Mouse (Mus musculus) hindbrain, embryonic 14.5 days (tissue): ENCODE results near the gene Olfr1385. TPM values are rescaled to one million over a fixed set of nuclear protein-coding genes. Genes with fewer than 3 reads are reported as not detected.
"Not testable (repeated sequence)": the region's sequence is repeated elsewhere in the genome, so short reads cannot be mapped to it uniquely, and the experiment has no call there.

Experiments
- ATAC-seq: fragments of 200-750 bp; cut with Nextera tagmentation; 2 replicates; pipeline ENCODE4 v1.8.0; 2017; ENCODE audit warnings: moderate number of reproducible peaks, mild to moderate bottlenecking, moderate TSS enrichment, moderate library complexity; ENCODE audit not compliant: low FRiP score
- DNase-seq: peaks from one replicate; pipeline ENCODE4 v3.0.0-alpha.2; 2015; ENCODE audit warnings: low spot score
- H3K27ac ChIP-seq: fragments of 300-500 bp; sonication (generic); 2 replicates; pipeline ENCODE4 v1.5.1; 2014; ENCODE audit warnings: mild to moderate bottlenecking, moderate library complexity
- H3K27me3 ChIP-seq: fragments of 300-500 bp; sonication (generic); 2 replicates; pipeline ENCODE4 v1.6.1; 2014; ENCODE audit warnings: mild to moderate bottlenecking, low read length, mixed read lengths; ENCODE audit not compliant: control insufficient read depth, insufficient read depth
- H3K36me3 ChIP-seq: fragments of 300-500 bp; sonication (generic); replicated peaks from 2 replicates; pipeline ENCODE4 v1.6.1; 2014; ENCODE audit not compliant: control insufficient read depth, insufficient read depth
- H3K4me1 ChIP-seq: fragments of 300-500 bp; sonication (generic); replicated peaks from 2 replicates; pipeline ENCODE4 v1.6.1; 2014; ENCODE audit warnings: antibody characterized with exemption, low read length, mixed read lengths; ENCODE audit not compliant: control insufficient read depth, insufficient read depth
- H3K4me2 ChIP-seq: fragments of 300-500 bp; sonication (generic); replicated peaks from 2 replicates; pipeline ENCODE4 v1.6.1; 2014; ENCODE audit warnings: mild to moderate bottlenecking, moderate library complexity
- H3K4me3 ChIP-seq: fragments of 300-500 bp; sonication (generic); replicated peaks from 2 replicates; pipeline ENCODE4 v1.5.1; 2014; ENCODE audit warnings: mild to moderate bottlenecking, low read length
- H3K9ac ChIP-seq: fragments of 300-500 bp; sonication (generic); 2 replicates; pipeline ENCODE4 v1.6.1; 2014
- H3K9me3 ChIP-seq: fragments of 300-500 bp; sonication (generic); 2 replicates; pipeline ENCODE4 v1.6.1; 2016; ENCODE audit warnings: low read length; ENCODE audit not compliant: control insufficient read depth
- WGBS: fragments of 180-500 bp; shearing (Covaris S2); extraction: QIAGEN DNeasy Blood & Tissue Kit; methylation state at CpG from one replicate; pipeline ENCODE4 v1.1.7; 2014; 5-methylcytosine and 5-hydroxymethylcytosine counted together
- polyA plus RNA-seq: library from polyadenylated mRNA; unstranded; fragments of >200 nt; fragmentation: Nextera tagmentation; extraction: Ambion mirVana; gene quantifications from 2 replicates; pipeline ENCODE4 v1.2.1, GENCODE M21; 2014

The Olfr1385 gene
- not detected in 2 replicates for polyA plus RNA-seq

GRCm38 (mm10) chr11:49488770-49489169 is at the start of gene Olfr1385:
Gene Olfr1385 (plus strand): TSS chr11:49489070.
- WGBS = 78% methylated on average over 1 of the region's 1 CpGs
- not testable (repeated sequence) for H3K27ac ChIP-seq, H3K36me3 ChIP-seq, H3K9me3 ChIP-seq, DNase-seq, H3K4me1 ChIP-seq, H3K4me3 ChIP-seq, H3K4me2 ChIP-seq, ATAC-seq, H3K27me3 ChIP-seq, H3K9ac ChIP-seq

- no peak for ATAC-seq
These were observed 33.8 kb upstream of the Olfr1385 start, which contains the start of gene Olfr1387 for GRCm38 (mm10) chr11:49455043-49455442. Gene Olfr1387 (plus strand): TSS chr11:49455343.

GRCm38 (mm10) chr11:49464746-49465145 is 24.1 kb upstream of the Olfr1385 start, which contains the start of gene Olfr1386:
Gene Olfr1386 (plus strand): TSS chr11:49465046.
- not testable (repeated sequence) for H3K4me3 ChIP-seq, H3K27me3 ChIP-seq, H3K4me1 ChIP-seq, H3K27ac ChIP-seq, DNase-seq, H3K9me3 ChIP-seq, ATAC-seq, H3K9ac ChIP-seq, H3K36me3 ChIP-seq, H3K4me2 ChIP-seq
- WGBS = 74% methylated on average over 2 of the region's 3 CpGs

More at GRCm38 (mm10) chr11:49455043-49455442, 33.8 kb upstream of the Olfr1385 start, which contains the start of gene Olfr1387:
- no peaks in the 10 kb centered on the region for H3K9me3 ChIP-seq
- 89% methylated on average over 1 of the region's 1 CpGs for WGBS
- H3K27me3 ChIP-seq = no peaks in the 10 kb centered on the region
- H3K4me3 ChIP-seq = no peak within 1 kb of the TSS
- no peaks in the 10 kb centered on the region for H3K36me3 ChIP-seq
- no peaks in the 10 kb centered on the region for H3K4me1 ChIP-seq
- no peak for DNase-seq
- no peak within 1 kb of the TSS for H3K27ac ChIP-seq
- H3K9ac ChIP-seq = no peak within 1 kb of the TSS
- no peak within 1 kb of the TSS for H3K4me2 ChIP-seq

- no peaks in the 10 kb centered on the region for H3K27me3 ChIP-seq
- no peak overlapping the region for H3K27ac ChIP-seq
- DNase-seq (no peak), ATAC-seq (no peak)
- no peak overlapping the region for H3K4me3 ChIP-seq
- no peaks in the 10 kb centered on the region for H3K36me3 ChIP-seq
- no peaks in the 10 kb centered on the region for H3K9me3 ChIP-seq
- H3K9ac ChIP-seq = no peak overlapping the region
- no peaks in the 10 kb centered on the region for H3K4me1 ChIP-seq
- 46% methylated on average over 4 of the region's 4 CpGs for WGBS
- no peak overlapping the region for H3K4me2 ChIP-seq
These were observed 2.9 kb upstream of the Olfr1385 start for GRCm38 (mm10) chr11:49485973-49486372.

GRCm38 (mm10) chr11:49518086-49518485 is 29.2 kb downstream of the Olfr1385 start:
- 88% methylated on average over 5 of the region's 5 CpGs for WGBS
- Histone ChIP-seq H3K27ac (no peak overlapping the region), H3K9ac (no peak overlapping the region), H3K36me3 (no peaks in the 10 kb centered on the region), H3K4me3 (no peak overlapping the region), H3K4me1 (no peaks in the 10 kb centered on the region), H3K4me2 (no peak overlapping the region), H3K27me3 (no peaks in the 10 kb centered on the region), H3K9me3 (no peaks in the 10 kb centered on the region)
- no peak for ATAC-seq
- no peak for DNase-seq

GRCm38 (mm10) chr11:49519348-49519747 is 30.5 kb downstream of the Olfr1385 start, which contains the start of gene Olfr1383:
Gene Olfr1383 (plus strand): TSS chr11:49519648.
- Histone ChIP-seq H3K27me3 (no peaks in the 10 kb centered on the region), H3K4me2 (no peak within 1 kb of the TSS), H3K4me1 (no peaks in the 10 kb centered on the region), H3K36me3 (no peaks in the 10 kb centered on the region), H3K27ac (no peak within 1 kb of the TSS), H3K9me3 (no peaks in the 10 kb centered on the region), H3K4me3 (no peak within 1 kb of the TSS), H3K9ac (no peak within 1 kb of the TSS)
- no peak for ATAC-seq
- DNase-seq = no peak

- Histone ChIP-seq H3K9ac (no peak within 1 kb of the TSS), H3K4me3 (no peak within 1 kb of the TSS), H3K4me2 (no peak within 1 kb of the TSS), H3K9me3 (no peaks in the 10 kb centered on the region), H3K36me3 (no peaks in the 10 kb centered on the region), H3K4me1 (no peaks in the 10 kb centered on the region), H3K27me3 (no peaks in the 10 kb centered on the region), H3K27ac (no peak within 1 kb of the TSS)
- no peak for ATAC-seq
- DNase-seq = no peak
- 82% methylated on average over 3 of the region's 3 CpGs for WGBS
These were observed 39.1 kb downstream of the Olfr1385 start, which contains the start of gene Olfr1382 for GRCm38 (mm10) chr11:49527947-49528346. Gene Olfr1382 (plus strand): TSS chr11:49528247.

GRCm38 (mm10) chr11:49532761-49533160 is 43.9 kb downstream of the Olfr1385 start:
- H3K9ac ChIP-seq = no peak overlapping the region
- DNase-seq (no peak), ATAC-seq (no peak)
- no peak overlapping the region for H3K4me2 ChIP-seq
- no peaks in the 10 kb centered on the region for H3K27me3 ChIP-seq
- no peaks in the 10 kb centered on the region for H3K4me1 ChIP-seq
- no peak overlapping the region for H3K4me3 ChIP-seq
- H3K9me3 ChIP-seq = no peaks in the 10 kb centered on the region
- H3K27ac ChIP-seq = no peak overlapping the region
- H3K36me3 ChIP-seq = no peaks in the 10 kb centered on the region

GRCm38 (mm10) chr11:49536631-49537030 is 47.8 kb downstream of the Olfr1385 start:
- not testable (repeated sequence) for H3K4me3 ChIP-seq, H3K27ac ChIP-seq, H3K9ac ChIP-seq, H3K4me1 ChIP-seq, H3K27me3 ChIP-seq, H3K36me3 ChIP-seq, H3K4me2 ChIP-seq, H3K9me3 ChIP-seq
- DNase-seq = peak; percentile 32
- WGBS = 89% methylated on average over 2 of the region's 2 CpGs
- ATAC-seq = peak; percentile 74; the same call in 1 of the 2 replicates

GRCm38 (mm10) chr11:49543149-49543548 is 54.3 kb downstream of the Olfr1385 start, which contains the start of gene Olfr1381:
Gene Olfr1381 (plus strand): TSS chr11:49543449.
- not testable (repeated sequence) for H3K27ac ChIP-seq, DNase-seq, H3K27me3 ChIP-seq, H3K9me3 ChIP-seq, H3K36me3 ChIP-seq, H3K4me3 ChIP-seq, H3K4me2 ChIP-seq, ATAC-seq, H3K9ac ChIP-seq, H3K4me1 ChIP-seq
- WGBS = 48% methylated on average over 3 of the region's 3 CpGs
